Mouse (Mus musculus): ENCODE results near the gene Adgrf3. TPM values are rescaled to one million over a fixed set of nuclear protein-coding genes. Genes with fewer than 3 reads are reported as not detected.

Adgrf3 gene
- polyA plus RNA-seq, 1 experiment from 2014 or later, result not detected

- H3K9ac ChIP-seq, result no peak overlapping the region
- H3K27me3 ChIP-seq, result no peaks in the 10 kb centered on the region
- no peak overlapping the region for H3K27ac ChIP-seq (replicated peaks)
- no peak overlapping the region for H3K4me3 ChIP-seq
- peaks cover 9% of the 10 kb centered on the region for H3K36me3 ChIP-seq
- peaks cover 2% of the 10 kb centered on the region; the same call in 1 of the 2 replicates for H3K4me1 ChIP-seq (replicated peaks)
- no peak for ATAC-seq (ENCODE audit: low FRiP score, low read depth)
- no peak overlapping the region for H3K4me2 ChIP-seq
- H3K9me3 ChIP-seq, result no peaks in the 10 kb centered on the region
- 83% methylated on average over 1 of the region's 1 CpGs for WGBS
These were observed 43.7 kb downstream of the Adgrf3 start for GRCm38 (mm10) chr5:30161836-30162235.

- H3K9ac ChIP-seq, result no peak overlapping the region
- H3K27me3 ChIP-seq, result no peaks in the 10 kb centered on the region
- H3K9me3 ChIP-seq, result no peaks in the 10 kb centered on the region
- H3K4me3 ChIP-seq, result no peak overlapping the region
- H3K36me3 ChIP-seq, result no peaks in the 10 kb centered on the region
- H3K4me1 ChIP-seq (replicated peaks), result peaks cover 11% of the 10 kb centered on the region
- no peak overlapping the region for H3K27ac ChIP-seq (replicated peaks)
- WGBS, result 88% methylated on average over 6 of the region's 6 CpGs
- no peak overlapping the region for H3K4me2 ChIP-seq
- no peak for ATAC-seq (ENCODE audit: low FRiP score, low read depth)
These were observed 45.9 kb downstream of the Adgrf3 start for GRCm38 (mm10) chr5:30159601-30160000.

- H3K27ac ChIP-seq (replicated peaks), result peak overlapping the region; percentile 93
- H3K36me3 ChIP-seq, result no peaks in the 10 kb centered on the region
- H3K27me3 ChIP-seq, result no peaks in the 10 kb centered on the region
- peak overlapping the region; percentile 93 for H3K4me3 ChIP-seq
- H3K4me1 ChIP-seq (replicated peaks), result peaks cover 30% of the 10 kb centered on the region
- H3K9ac ChIP-seq, result peak overlapping the region; percentile 92
- no peaks in the 10 kb centered on the region for H3K9me3 ChIP-seq
- H3K4me2 ChIP-seq, result peak overlapping the region; percentile 77
- ATAC-seq (ENCODE audit: low FRiP score, low read depth), result no peak
- WGBS, result 40% methylated on average over 13 of the region's 13 CpGs
These were observed 49.5 kb downstream of the Adgrf3 start for GRCm38 (mm10) chr5:30155821-30156629.

GRCm38 (mm10) chr5:30155395-30155792 is 50.1 kb downstream of the Adgrf3 start:
- Histone ChIP-seq H3K36me3 (no peaks in the 10 kb centered on the region), H3K9me3 (no peaks in the 10 kb centered on the region), H3K9ac (peak overlapping the region; percentile 92), H3K4me2 (peak overlapping the region; percentile 77), H3K27ac (replicated peaks) (peak overlapping the region; percentile 93), H3K4me1 (replicated peaks) (peaks cover 30% of the 10 kb centered on the region), H3K4me3 (peak overlapping the region; percentile 93), H3K27me3 (no peaks in the 10 kb centered on the region)
- under 1% methylated on average over 31 of the region's 31 CpGs for WGBS
- ATAC-seq (ENCODE audit: low FRiP score, low read depth), result peak; percentile 73

- Histone ChIP-seq H3K27me3 (no peaks in the 10 kb centered on the region), H3K36me3 (no peaks in the 10 kb centered on the region), H3K4me2 (peak within 1 kb of the TSS; percentile 77), H3K9me3 (no peaks in the 10 kb centered on the region), H3K4me1 (replicated peaks) (peaks cover 30% of the 10 kb centered on the region), H3K9ac (peak within 1 kb of the TSS; percentile 92), H3K27ac (replicated peaks) (peak within 1 kb of the TSS; percentile 93), H3K4me3 (peak within 1 kb of the TSS; percentile 93)
- under 1% methylated on average over 53 of the region's 53 CpGs for WGBS
- peak; percentile 91 for ATAC-seq (ENCODE audit: low FRiP score, low read depth)
These were observed 50.8 kb downstream of the Adgrf3 start, which contains the start of the genes Hadha and Hadhb for GRCm38 (mm10) chr5:30154474-30155394. Gene Hadha (minus strand): TSS chr5:30155162. Gene Hadhb (plus strand): TSS chr5:30155248.

- WGBS, result 22% methylated on average over 4 of the region's 4 CpGs
- Histone ChIP-seq H3K27ac (replicated peaks) (no peak overlapping the region; the same call in 1 of the 2 replicates), H3K36me3 (no peaks in the 10 kb centered on the region)
These were observed 51.5 kb downstream of the Adgrf3 start for GRCm38 (mm10) chr5:30154013-30154412.

GRCm38 (mm10) chr5:30153222-30153621 is 52.3 kb downstream of the Adgrf3 start:
- peak overlapping the region; percentile 77; the same call in 1 of the 2 replicates for H3K4me2 ChIP-seq

More at GRCm38 (mm10) chr5:30154013-30154412, 51.5 kb downstream of the Adgrf3 start:
- ATAC-seq (ENCODE audit: low FRiP score, low read depth), result no peak
- H3K4me2 ChIP-seq, result peak overlapping the region; percentile 77
- H3K4me1 ChIP-seq (replicated peaks), result peaks cover 30% of the 10 kb centered on the region
- H3K9me3 ChIP-seq, result no peaks in the 10 kb centered on the region
- peak overlapping the region; percentile 93 for H3K4me3 ChIP-seq
- H3K27me3 ChIP-seq, result no peaks in the 10 kb centered on the region
- peak overlapping the region; percentile 92 for H3K9ac ChIP-seq

GRCm38 (mm10) chr5:30152413-30152812 is 53.1 kb downstream of the Adgrf3 start:
- no peak for ATAC-seq (ENCODE audit: low FRiP score, low read depth)
- Histone ChIP-seq H3K4me2 (no peak overlapping the region), H3K9me3 (no peaks in the 10 kb centered on the region), H3K27me3 (no peaks in the 10 kb centered on the region), H3K9ac (no peak overlapping the region), H3K27ac (replicated peaks) (no peak overlapping the region), H3K36me3 (no peaks in the 10 kb centered on the region), H3K4me1 (replicated peaks) (peaks cover 30% of the 10 kb centered on the region), H3K4me3 (no peak overlapping the region)
- WGBS, result 81% methylated on average over 1 of the region's 1 CpGs

More at GRCm38 (mm10) chr5:30153222-30153621, 52.3 kb downstream of the Adgrf3 start:
- Histone ChIP-seq H3K9me3 (no peaks in the 10 kb centered on the region), H3K36me3 (no peaks in the 10 kb centered on the region), H3K9ac (no peak overlapping the region), H3K4me1 (replicated peaks) (peaks cover 30% of the 10 kb centered on the region), H3K27ac (replicated peaks) (no peak overlapping the region), H3K4me3 (no peak overlapping the region), H3K27me3 (no peaks in the 10 kb centered on the region)
- ATAC-seq (ENCODE audit: low FRiP score, low read depth), result no peak
- 89% methylated on average over 2 of the region's 2 CpGs for WGBS

GRCm38 (mm10) chr5:30152007-30152406 is 53.5 kb downstream of the Adgrf3 start:
- 69% methylated on average over 4 of the region's 4 CpGs for WGBS
- peaks cover 30% of the 10 kb centered on the region for H3K4me1 ChIP-seq (replicated peaks)
- ATAC-seq (ENCODE audit: low FRiP score, low read depth), result no peak
- no peak overlapping the region for H3K4me3 ChIP-seq
- no peak overlapping the region for H3K27ac ChIP-seq (replicated peaks)
- no peaks in the 10 kb centered on the region; the same call in 1 of the 2 replicates for H3K36me3 ChIP-seq
- H3K9me3 ChIP-seq, result no peaks in the 10 kb centered on the region
- no peak overlapping the region for H3K4me2 ChIP-seq
- H3K27me3 ChIP-seq, result no peaks in the 10 kb centered on the region
- H3K9ac ChIP-seq, result no peak overlapping the region

- Histone ChIP-seq H3K4me2 (no peak overlapping the region), H3K27ac (replicated peaks) (no peak overlapping the region), H3K9me3 (no peaks in the 10 kb centered on the region), H3K9ac (no peak overlapping the region), H3K36me3 (peaks cover 32% of the 10 kb centered on the region), H3K27me3 (no peaks in the 10 kb centered on the region), H3K4me3 (no peak overlapping the region), H3K4me1 (replicated peaks) (peaks cover 12% of the 10 kb centered on the region)
- whole genome bisulfite sequencing, result 86% methylated on average over 5 of the region's 5 CpGs
- ATAC-seq (ENCODE audit: low FRiP score, low read depth), result no peak
These were observed 57.2 kb downstream of the Adgrf3 start for GRCm38 (mm10) chr5:30148133-30148920.

- no peak for ATAC-seq (ENCODE audit: low FRiP score, low read depth)
- peaks cover 3% of the 10 kb centered on the region for H3K4me1 ChIP-seq (replicated peaks)
- H3K36me3 ChIP-seq, result peaks cover 50% of the 10 kb centered on the region
- H3K27ac ChIP-seq (replicated peaks), result no peak overlapping the region
- no peak overlapping the region for H3K9ac ChIP-seq
- H3K9me3 ChIP-seq, result no peaks in the 10 kb centered on the region
- no peak overlapping the region for H3K4me2 ChIP-seq
- WGBS, result 83% methylated on average over 6 of the region's 6 CpGs
- no peak overlapping the region for H3K4me3 ChIP-seq
- H3K27me3 ChIP-seq, result no peaks in the 10 kb centered on the region
These were observed 59.0 kb downstream of the Adgrf3 start for GRCm38 (mm10) chr5:30146526-30146925.

Measured in hindbrain, embryonic 15.5 days (tissue).